Mouse (Mus musculus): ENCODE measurements around the gene Fam208b. TPM values are rescaled to one million over a fixed set of nuclear protein-coding genes. Genes with fewer than 3 reads are reported as not detected.

Gene Fam208b
- polyA plus RNA-seq, 1 experiment from 2014 or later, result 14.7 TPM

DNA sequence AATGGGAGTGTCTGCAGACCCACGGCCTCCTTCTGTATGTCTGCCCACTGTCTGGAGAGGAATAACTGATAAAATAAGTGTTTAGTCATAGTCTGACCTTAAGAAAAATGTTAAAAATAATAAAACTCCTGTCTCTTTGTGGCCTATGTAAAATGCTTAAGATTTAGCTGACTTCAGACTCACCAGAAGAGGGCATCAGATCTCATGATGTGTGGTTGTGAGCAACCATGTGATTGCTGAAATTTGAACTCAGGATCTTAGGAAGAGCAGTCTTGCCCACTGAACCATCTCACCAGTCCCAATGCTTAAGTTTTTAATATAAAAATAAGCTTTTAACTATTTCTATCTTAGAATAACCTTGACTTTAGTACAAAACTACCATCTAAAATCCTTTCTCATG, 47.8 kb downstream of the Fam208b start:
- Histone ChIP-seq H3K27me3 (replicated peaks) (no peaks in the 10 kb centered on the region), H3K4me1 (no peaks in the 10 kb centered on the region), H3K4me3 (replicated peaks) (no peak overlapping the region), H3K4me2 (no peak overlapping the region), H3K9ac (replicated peaks) (no peak overlapping the region), H3K27ac (replicated peaks) (no peak overlapping the region), H3K9me3 (replicated peaks) (no peaks in the 10 kb centered on the region), H3K36me3 (peaks cover 49% of the 10 kb centered on the region)
- WGBS, result 100% methylated on average over 1 of the region's 1 CpGs
- no peak for ATAC-seq (ENCODE audit: low FRiP score)

DNA sequence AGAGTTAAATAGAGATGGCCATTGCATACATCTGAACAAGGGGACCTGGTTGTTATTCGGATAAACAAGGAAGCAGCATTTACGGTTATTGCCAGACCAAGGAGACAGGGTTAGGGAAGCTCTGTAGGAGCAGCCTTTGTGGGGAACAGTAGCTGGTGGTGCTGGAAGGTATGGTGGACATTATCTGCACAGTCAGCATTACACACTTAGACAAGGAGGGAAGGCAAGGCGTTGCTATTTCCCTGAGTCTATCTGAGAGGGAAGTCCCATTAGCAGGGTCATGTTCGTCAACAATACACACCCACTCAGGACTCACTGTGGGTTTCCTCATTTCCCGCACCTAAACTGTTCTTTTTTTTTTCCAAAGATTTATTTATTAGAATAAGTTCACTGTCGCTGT, 63.1 kb downstream of the Fam208b start:
- Histone ChIP-seq H3K9me3 (replicated peaks) (no peaks in the 10 kb centered on the region), H3K36me3 (peaks cover 13% of the 10 kb centered on the region), H3K9ac (replicated peaks) (no peak overlapping the region), H3K4me2 (no peak overlapping the region), H3K27me3 (replicated peaks) (no peaks in the 10 kb centered on the region), H3K4me1 (peaks cover 35% of the 10 kb centered on the region), H3K4me3 (replicated peaks) (no peak overlapping the region), H3K27ac (replicated peaks) (no peak overlapping the region)
- 90% methylated on average over 6 of the region's 6 CpGs for WGBS
- ATAC-seq (ENCODE audit: low FRiP score), result no peak

DNA sequence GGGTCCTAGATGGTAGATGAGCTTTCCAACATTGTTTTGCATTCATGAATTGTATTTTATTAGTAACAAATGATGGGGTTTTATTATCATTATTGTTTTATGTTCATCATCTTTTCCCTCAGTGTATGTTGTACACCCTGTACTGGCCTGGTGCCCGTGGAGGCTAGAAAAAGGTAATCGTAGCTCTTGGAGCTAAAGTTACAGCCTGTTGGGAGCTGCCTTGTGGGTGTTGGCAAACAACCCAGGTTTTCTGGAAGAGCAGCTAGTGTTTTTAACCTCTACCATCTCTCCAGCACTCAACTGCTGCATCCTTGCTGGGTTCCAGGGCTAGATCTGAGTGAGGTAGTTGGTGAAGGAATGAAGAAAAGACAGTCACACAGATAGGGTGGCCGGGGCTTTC, 63.5 kb downstream of the Fam208b start:
- no peak overlapping the region for H3K27ac ChIP-seq (replicated peaks)
- peaks cover 35% of the 10 kb centered on the region for H3K4me1 ChIP-seq

DNA sequence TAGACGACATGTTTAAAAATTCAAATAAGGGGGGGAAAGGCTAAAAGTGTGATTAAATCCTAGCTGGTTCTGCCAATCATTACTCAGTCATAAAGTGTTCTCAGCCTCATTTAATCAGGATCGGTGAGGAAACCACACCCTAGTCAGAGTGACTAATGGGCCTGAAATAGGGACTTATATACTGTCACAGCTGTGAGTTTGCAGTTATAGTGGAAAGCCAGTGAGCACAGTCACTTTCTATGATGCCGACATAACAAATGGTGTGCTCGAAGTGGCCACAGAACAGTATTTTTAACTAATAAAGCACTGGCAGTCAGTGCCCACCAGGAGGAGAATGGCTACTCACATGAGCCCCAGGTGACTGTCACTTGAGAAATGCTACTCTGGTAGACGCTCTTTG, 66.0 kb downstream of the Fam208b start:
- no peaks in the 10 kb centered on the region for H3K9me3 ChIP-seq (replicated peaks)
- no peak overlapping the region for H3K27ac ChIP-seq (replicated peaks)
- H3K9ac ChIP-seq (replicated peaks), result no peak overlapping the region
- H3K4me1 ChIP-seq, result peaks cover 53% of the 10 kb centered on the region
- H3K4me3 ChIP-seq (replicated peaks), result no peak overlapping the region
- WGBS, result 65% methylated on average over 5 of the region's 5 CpGs
- ATAC-seq (ENCODE audit: low FRiP score), result no peak
- no peaks in the 10 kb centered on the region for H3K27me3 ChIP-seq (replicated peaks)
- no peak overlapping the region for H3K4me2 ChIP-seq
- H3K36me3 ChIP-seq, result 0 out of 2 replicates have a peak, but pooled peaks cover 2% of the 10 kb centered on the region

More for the DNA sequence above, 63.5 kb downstream of the Fam208b start:
- no peaks in the 10 kb centered on the region for H3K27me3 ChIP-seq (replicated peaks)
- peaks cover 9% of the 10 kb centered on the region for H3K36me3 ChIP-seq
- no peak overlapping the region for H3K4me2 ChIP-seq
- H3K4me3 ChIP-seq (replicated peaks), result no peak overlapping the region
- H3K9ac ChIP-seq (replicated peaks), result no peak overlapping the region
- 78% methylated on average over 3 of the region's 3 CpGs for WGBS
- no peak for ATAC-seq (ENCODE audit: low FRiP score)
- H3K9me3 ChIP-seq (replicated peaks), result no peaks in the 10 kb centered on the region

DNA sequence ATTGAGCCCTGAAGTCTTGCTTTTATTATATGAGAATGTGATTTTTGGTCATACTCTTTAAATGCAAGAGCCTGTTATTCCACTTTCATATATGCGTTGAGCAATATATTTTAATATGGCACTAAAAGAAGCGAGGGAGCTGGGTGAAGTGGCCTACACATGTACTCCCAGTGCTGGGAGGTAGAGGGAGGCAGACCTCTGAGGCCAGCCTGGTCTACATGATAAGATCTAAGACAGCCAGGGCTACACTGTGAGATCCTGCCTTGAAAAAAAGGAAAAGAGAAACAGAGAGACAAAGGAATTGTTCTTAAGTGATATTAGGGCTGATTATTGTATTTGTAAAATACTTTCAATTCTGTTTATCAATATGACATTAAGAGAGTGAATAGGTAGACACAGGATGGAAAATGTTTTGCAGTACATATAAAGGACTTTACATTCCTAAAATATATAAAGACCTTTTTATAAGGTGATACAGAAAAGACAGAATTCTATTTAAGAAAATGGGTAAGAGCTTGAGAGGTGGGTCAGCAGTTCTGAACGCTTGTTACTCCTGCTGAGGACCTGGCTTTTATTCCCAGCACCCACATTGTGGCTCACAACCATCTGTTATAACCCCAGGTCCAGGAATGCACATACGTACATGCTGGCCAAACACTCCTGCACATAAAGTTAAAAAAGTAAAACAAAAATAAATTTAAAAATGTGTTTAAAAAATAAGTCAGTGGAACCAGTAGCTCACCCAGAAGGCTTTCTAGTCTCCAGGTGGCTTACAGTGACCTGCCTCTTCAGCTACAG, 66.6 kb downstream of the Fam208b start:
- Histone ChIP-seq H3K4me1 (peaks cover 60% of the 10 kb centered on the region), H3K27ac (replicated peaks) (no peak overlapping the region), H3K4me3 (replicated peaks) (no peak overlapping the region), H3K9ac (replicated peaks) (no peak overlapping the region), H3K27me3 (replicated peaks) (no peaks in the 10 kb centered on the region), H3K36me3 (no peaks in the 10 kb centered on the region), H3K4me2 (no peak overlapping the region), H3K9me3 (replicated peaks) (no peaks in the 10 kb centered on the region)
- WGBS, result 87% methylated on average over 4 of the region's 4 CpGs
- ATAC-seq (ENCODE audit: low FRiP score), result no peak

DNA sequence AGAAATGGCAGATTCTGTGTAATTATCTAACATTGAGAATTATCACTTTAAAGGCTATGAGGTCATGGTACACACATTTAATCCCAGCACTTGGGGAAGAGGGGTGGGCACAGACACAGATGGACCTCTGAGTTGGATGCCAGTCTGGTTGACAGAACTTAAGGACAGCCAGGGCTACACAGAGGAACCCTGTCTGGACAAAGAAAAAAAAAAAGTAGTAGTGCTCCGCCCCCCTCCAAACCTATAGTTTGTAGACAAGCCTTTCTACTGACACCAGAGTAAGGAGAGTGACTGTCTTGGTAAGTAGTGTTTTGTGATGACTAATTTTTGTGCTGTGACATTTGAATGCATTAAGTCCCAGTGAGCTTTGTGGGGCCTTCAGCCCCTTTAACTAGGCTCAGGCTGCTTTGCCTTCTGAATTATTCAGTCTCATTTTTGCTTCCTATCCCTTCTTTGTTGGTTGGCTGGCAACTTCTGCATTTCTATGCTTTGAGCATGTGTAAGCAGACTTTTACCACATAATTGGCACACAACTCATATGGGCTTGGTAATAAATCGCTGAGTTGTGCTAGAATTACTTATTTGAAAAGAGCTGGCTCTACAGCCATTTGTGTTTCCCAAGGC, 69.6 kb downstream of the Fam208b start:
- Histone ChIP-seq H3K27ac (replicated peaks) (0 out of 2 replicates have a peak overlapping the region, but pooled peaks have one; percentile 0), H3K4me3 (replicated peaks) (0 out of 2 replicates have a peak overlapping the region, but pooled peaks have one; percentile 9), H3K4me1 (peaks cover 57% of the 10 kb centered on the region), H3K9me3 (replicated peaks) (no peaks in the 10 kb centered on the region), H3K27me3 (replicated peaks) (no peaks in the 10 kb centered on the region), H3K4me2 (peak overlapping the region; percentile 76), H3K9ac (replicated peaks) (no peak overlapping the region), H3K36me3 (no peaks in the 10 kb centered on the region)
- ATAC-seq (ENCODE audit: low FRiP score), result no peak
- 59% methylated on average over 2 of the region's 2 CpGs for WGBS

DNA sequence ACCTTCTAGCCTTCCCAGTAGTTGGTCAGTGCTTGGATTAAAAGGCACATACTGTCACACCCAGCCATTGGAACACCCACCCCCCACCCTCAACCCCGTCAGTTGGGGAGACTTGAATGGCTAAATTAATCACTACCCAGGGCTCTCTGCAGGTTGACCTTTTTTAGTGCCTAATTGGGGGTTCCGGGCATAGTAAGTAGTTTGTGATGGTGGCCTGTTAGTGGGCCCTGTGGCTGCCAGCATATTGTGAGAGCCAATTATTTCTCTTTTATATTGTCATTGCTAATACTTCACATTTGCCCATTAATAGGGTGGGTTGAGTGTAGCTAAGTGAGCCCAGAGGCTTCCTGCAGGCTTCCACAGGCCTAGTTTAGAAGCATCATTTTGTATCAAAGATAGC, 70.7 kb downstream of the Fam208b start:
- Histone ChIP-seq H3K9ac (replicated peaks) (0 out of 2 replicates have a peak overlapping the region, but pooled peaks have one; percentile 18), H3K4me3 (replicated peaks) (peak overlapping the region; percentile 96), H3K27me3 (replicated peaks) (no peaks in the 10 kb centered on the region), H3K4me1 (peaks cover 52% of the 10 kb centered on the region), H3K4me2 (peak overlapping the region; percentile 76), H3K9me3 (replicated peaks) (no peaks in the 10 kb centered on the region), H3K36me3 (no peaks in the 10 kb centered on the region), H3K27ac (replicated peaks) (no peak overlapping the region; the same call in 1 of the 2 replicates)
- ATAC-seq (ENCODE audit: low FRiP score), result no peak
- WGBS, result 15% methylated on average over 2 of the region's 2 CpGs

DNA sequence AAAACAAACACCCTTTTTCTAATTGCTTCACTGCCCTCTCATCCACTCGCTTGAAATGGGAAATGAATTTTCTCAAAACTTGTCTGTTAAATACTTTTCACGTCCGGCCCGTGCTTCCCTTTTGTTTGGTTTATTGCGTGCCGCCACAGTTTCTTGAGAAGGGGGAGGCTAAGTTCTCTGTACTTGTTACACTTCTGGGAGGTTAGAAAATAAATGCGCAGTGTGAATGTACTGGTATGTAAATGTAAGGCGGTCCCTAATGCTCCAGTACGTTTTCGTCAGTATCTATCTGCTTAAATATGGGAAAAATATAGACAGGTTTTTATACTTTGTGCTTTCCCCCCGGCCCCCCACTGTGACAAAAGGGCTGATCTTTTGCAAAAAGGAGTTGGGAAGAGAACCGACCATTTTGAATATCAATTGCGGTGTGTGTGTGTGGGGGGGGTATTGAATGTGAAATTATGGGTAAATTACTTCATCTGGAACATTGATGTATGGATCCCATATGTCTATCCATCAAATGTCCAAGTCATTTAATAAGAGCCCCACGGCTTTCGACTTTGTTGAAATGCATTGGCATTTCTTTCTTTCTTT, 71.8 kb downstream of the Fam208b start:
- 3% methylated on average over 15 of the region's 15 CpGs for whole genome bisulfite sequencing
- Histone ChIP-seq H3K9me3 (replicated peaks) (no peaks in the 10 kb centered on the region), H3K4me1 (peaks cover 44% of the 10 kb centered on the region), H3K4me3 (replicated peaks) (peak overlapping the region; percentile 96), H3K4me2 (peak overlapping the region; percentile 76), H3K36me3 (no peaks in the 10 kb centered on the region), H3K27me3 (replicated peaks) (no peaks in the 10 kb centered on the region), H3K9ac (replicated peaks) (peak overlapping the region; percentile 99), H3K27ac (replicated peaks) (peak overlapping the region; percentile 98)
- no peak for ATAC-seq (ENCODE audit: low FRiP score)

DNA sequence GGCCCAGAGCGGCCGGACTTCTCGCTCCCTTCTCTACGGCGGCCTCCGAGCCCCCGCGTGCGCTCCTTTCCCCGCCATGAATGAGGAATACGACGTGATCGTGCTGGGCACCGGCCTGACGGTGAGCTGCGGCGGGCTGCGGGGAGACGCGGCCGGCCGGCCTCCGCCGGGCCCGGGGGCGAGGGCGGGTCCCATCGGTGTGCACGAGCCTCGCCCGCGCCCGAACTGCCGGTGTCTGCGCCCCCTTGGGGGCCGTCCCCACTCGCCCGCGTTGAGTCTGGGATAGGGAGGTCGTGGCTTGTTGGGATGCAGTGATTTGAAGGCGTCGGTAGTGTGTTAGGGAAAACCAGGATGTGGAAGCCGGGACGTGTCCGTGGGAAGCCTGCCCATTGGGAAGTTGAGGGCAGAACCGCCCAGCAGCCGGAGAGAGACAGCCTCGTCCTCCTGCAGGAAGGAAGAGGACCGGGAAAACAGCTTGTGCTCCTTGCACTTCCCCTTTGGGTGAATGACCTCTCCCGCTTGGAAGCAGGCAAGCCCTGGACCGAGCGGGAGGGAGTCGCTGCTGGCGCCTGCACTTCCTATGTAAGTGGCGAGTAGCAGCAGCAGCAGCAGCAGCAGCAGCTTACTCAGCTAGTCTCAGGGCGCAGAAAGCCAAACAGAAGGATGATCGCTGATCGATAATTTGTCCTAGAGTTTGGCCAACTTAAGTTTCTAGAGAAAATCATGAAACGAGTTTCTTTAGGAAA, 72.5 kb downstream of the Fam208b start:
- Histone ChIP-seq H3K27me3 (replicated peaks) (no peaks in the 10 kb centered on the region), H3K4me2 (peak overlapping the region; percentile 76), H3K36me3 (no peaks in the 10 kb centered on the region), H3K9me3 (replicated peaks) (no peaks in the 10 kb centered on the region), H3K4me3 (replicated peaks) (peak overlapping the region; percentile 96), H3K9ac (replicated peaks) (peak overlapping the region; percentile 99), H3K4me1 (peaks cover 40% of the 10 kb centered on the region), H3K27ac (replicated peaks) (peak overlapping the region; percentile 98)
- under 1% methylated on average over 59 of the region's 59 CpGs for WGBS
- peak; percentile 72 for ATAC-seq (ENCODE audit: low FRiP score)

DNA sequence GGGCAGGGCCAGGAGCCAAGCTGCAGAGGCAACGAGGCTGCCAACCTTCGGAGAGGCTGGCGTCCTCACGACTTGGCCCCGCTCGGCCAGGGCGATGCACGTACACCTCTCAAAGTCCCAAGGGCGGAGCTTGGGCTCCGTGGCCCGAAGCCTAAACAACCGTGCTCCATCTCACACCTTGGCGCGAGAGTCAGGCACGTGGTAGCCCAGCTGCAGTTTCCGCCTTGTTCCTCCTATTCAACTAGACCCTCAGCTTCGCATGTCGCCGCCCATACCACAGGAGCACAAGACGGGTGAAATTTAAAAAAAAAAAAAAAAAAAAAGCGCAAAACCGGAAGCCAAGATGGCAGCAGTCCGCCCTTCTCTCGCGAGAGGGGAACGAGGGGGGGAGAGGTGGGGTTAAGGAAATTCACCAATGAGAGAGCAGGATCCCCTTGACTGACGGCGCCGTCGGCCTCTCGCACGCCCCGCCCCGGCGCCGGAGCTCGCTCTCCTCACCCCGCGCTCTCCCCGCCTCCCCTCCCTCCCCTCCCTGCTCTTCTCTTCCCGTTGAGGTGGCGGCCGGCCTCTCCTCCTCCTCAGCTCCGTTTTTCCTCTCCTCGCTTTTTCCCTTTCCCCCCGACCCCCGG, 73.2 kb downstream of the Fam208b start, which contains the start of gene Gdi2:
Gene Gdi2, plus strand, starts transcription at position 470 of the 629 bp plus-strand sequence.
- Histone ChIP-seq H3K36me3 (no peaks in the 10 kb centered on the region), H3K27ac (replicated peaks) (peak within 1 kb of the TSS; percentile 98), H3K4me3 (replicated peaks) (peak within 1 kb of the TSS; percentile 96), H3K9ac (replicated peaks) (peak within 1 kb of the TSS; percentile 99), H3K4me2 (peak within 1 kb of the TSS; percentile 81), H3K9me3 (replicated peaks) (no peaks in the 10 kb centered on the region), H3K4me1 (peaks cover 36% of the 10 kb centered on the region), H3K27me3 (replicated peaks) (no peaks in the 10 kb centered on the region)
- peak; percentile 98 for ATAC-seq (ENCODE audit: low FRiP score)
- 1% methylated on average over 41 of the region's 47 CpGs for WGBS

DNA sequence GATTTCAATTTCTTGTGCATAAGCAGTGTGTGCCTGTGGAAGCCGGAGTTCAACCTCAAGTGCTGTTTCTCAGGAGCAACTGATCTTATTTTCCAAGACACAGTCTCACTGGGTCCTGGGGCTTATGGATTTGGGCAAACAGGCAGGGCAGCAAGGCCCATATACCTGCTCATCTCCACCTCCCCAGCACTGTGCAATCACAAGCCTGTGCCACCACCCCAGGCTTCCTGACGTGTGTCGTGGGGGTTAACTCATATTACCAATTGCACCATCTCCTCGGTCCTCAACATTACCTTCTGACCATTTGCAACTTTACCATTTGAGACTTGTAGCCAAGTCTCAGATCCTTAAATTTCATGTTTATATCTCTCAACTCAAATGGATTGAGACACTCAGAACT, 76.8 kb downstream of the Fam208b start:
- Histone ChIP-seq H3K4me3 (replicated peaks) (no peak overlapping the region), H3K9me3 (replicated peaks) (no peaks in the 10 kb centered on the region), H3K27me3 (replicated peaks) (no peaks in the 10 kb centered on the region), H3K4me1 (peaks cover 10% of the 10 kb centered on the region), H3K27ac (replicated peaks) (no peak overlapping the region), H3K36me3 (no peaks in the 10 kb centered on the region), H3K9ac (replicated peaks) (no peak overlapping the region), H3K4me2 (no peak overlapping the region)
- ATAC-seq (ENCODE audit: low FRiP score), result no peak
- 96% methylated on average over 4 of the region's 4 CpGs for WGBS

All from neural tube, embryonic 15.5 days (tissue).